Mouse (Mus musculus): ENCODE data around the gene Gdf1. TPM values are rescaled to one million over a fixed set of nuclear protein-coding genes. Genes with fewer than 3 reads are reported as not detected.

Gdf1 gene
- total RNA-seq, 2 experiments from 2014 or later = 11.2 to 18.7 TPM

GRCm38 (mm10) chr8:70366588-70366987 lies 37.0 kb downstream of the Gdf1 start:
- DNase-seq = no peak

- no peak for DNase-seq
These were observed 40.9 kb downstream of the Gdf1 start for GRCm38 (mm10) chr8:70370476-70370875.

DNA sequence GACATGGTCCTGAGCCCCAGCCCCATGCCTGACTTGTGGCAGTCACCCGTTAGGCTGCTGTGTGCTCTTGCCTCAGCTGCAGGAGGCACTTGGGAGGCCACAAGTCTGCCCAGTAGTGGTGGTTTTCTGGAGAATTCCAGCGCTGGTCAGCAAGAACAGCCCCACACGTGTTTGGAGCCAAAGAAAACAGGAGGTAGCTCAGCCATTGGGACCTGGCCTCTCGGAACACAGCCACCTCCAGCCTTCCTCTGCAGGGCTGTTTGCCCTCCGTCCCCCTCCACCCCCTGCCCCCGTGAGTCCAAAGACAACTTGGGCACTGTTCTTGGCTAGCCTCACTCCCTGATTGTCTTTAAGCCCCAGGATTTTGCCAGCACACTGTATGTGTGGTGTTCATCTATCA lies 42.3 kb downstream of the Gdf1 start:
- no peak for DNase-seq

DNA sequence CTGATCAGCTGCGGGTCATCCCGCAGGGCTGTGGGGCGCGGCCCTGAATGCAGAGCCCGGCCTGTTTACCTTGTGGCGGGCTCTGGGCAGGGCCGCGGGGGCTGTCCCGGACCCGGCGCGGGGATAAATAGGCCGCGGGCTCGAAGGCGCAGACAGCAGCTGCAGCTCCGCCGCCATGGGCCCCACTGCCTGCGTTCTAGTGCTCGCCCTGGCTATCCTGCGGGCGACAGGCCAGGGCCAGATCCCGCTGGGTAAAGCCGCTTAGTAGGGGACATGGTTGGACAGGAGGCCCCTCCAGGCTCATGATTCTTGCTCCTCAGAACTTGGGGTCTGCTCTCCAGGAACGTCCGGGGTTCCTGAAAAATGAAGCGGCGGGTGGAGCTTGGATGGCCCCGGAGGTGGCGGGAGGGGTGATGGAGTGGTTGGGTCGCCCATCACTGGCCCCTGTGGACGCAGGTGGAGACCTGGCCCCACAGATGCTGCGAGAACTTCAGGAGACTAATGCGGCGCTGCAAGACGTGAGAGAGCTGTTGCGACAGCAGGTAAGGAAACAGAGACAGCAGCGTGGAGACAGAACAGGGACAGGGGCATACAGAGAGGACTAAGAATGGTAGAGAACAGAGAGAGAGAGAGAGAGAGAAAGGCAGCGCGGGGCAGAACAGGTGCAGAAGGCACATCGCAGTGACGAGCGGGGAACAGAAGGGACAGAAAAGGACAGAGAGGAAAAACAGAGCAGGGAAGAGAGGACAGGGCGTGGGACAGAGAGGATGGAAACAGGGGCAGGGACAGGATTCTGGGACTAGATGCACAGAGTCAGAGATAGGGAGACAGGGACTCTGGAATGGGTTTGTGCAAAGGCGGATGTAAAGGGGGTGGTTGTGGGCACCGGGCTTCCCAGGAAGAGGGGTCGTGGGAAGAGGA lies 44.0 kb downstream of the Gdf1 start, which contains the start of gene Comp:
Gene Comp (plus strand): TSS at position 162 of the 921 bp plus-strand sequence.
- no peak for DNase-seq

- DNase-seq = no peak
These were observed 44.8 kb downstream of the Gdf1 start for GRCm38 (mm10) chr8:70374318-70374927.

- DNase-seq = no peak
These were observed 45.7 kb downstream of the Gdf1 start for GRCm38 (mm10) chr8:70375212-70375859.

DNA sequence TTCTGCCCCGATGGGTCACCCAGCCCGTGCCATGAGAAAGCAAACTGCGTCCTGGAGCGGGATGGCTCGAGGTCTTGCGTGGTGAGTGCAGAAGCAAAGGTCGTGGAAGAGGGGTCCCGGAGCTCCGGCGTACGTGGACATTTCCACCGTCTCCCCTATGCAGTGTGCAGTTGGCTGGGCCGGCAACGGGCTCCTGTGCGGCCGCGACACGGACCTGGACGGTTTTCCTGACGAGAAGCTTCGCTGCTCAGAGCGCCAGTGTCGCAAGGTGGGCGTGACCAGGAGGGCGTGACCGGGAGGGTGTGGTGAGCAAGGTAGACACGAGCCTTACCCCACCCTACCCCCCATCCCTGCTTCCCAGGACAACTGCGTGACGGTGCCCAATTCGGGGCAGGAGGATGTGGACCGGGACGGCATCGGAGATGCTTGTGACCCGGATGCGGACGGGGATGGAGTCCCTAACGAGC lies 46.7 kb downstream of the Gdf1 start:
- no peak for DNase-seq

- DNase-seq = no peak
These were observed 47.4 kb downstream of the Gdf1 start for GRCm38 (mm10) chr8:70377049-70377448.

GRCm38 (mm10) chr8:70380069-70380468 lies 50.5 kb downstream of the Gdf1 start:
- no peak for DNase-seq

Other genes with a start within 250 kb of the Gdf1 start
- 10 to 100 TPM; 73.7 to 91.3 TPM for gene Hapln4, start 246.4 kb upstream of the Gdf1 start, total RNA-seq (2021)
- gene Ncan, start 208.9 kb upstream of the Gdf1 start, total RNA-seq (2021) = 100 to 1,000 TPM; 167 to 170 TPM
- gene Nr2c2ap, start 198.5 kb upstream of the Gdf1 start, total RNA-seq (2021) = 10 to 100 TPM; 25.4 to 30.5 TPM
- 10 to 100 TPM; 14.0 to 15.3 TPM for gene Rfxank, start 190.7 kb upstream of the Gdf1 start, total RNA-seq (2021)
- gene Borcs8, start 190.3 kb upstream of the Gdf1 start, total RNA-seq (2021) = 10 to 100 TPM; 43.9 to 50.8 TPM
- gene Mef2b, start 190.1 kb upstream of the Gdf1 start, total RNA-seq (2021) = under 1 TPM; 0.27 to 0.38 TPM
- 10 to 100 TPM; 43.5 to 57.1 TPM for gene Tmem161a, start 157.5 kb upstream of the Gdf1 start, total RNA-seq (2021)
- 10 to 100 TPM; 44.8 to 49.7 TPM for gene Slc25a42, start 117.5 kb upstream of the Gdf1 start, total RNA-seq (2021)
- gene Sugp2, start 95.6 kb upstream of the Gdf1 start, total RNA-seq (2021) = 100 to 1,000 TPM; 118 to 126 TPM
- gene Armc6, start 95.4 kb upstream of the Gdf1 start, total RNA-seq (2021) = 10 to 100 TPM; 47.0 to 50.5 TPM
- gene Homer3, start 47.0 kb upstream of the Gdf1 start, total RNA-seq (2021) = 10 to 100 TPM; 77.3 to 86.6 TPM
- gene Ddx49, start 27.3 kb upstream of the Gdf1 start, total RNA-seq (2021) = 10 to 100 TPM; 39.7 to 40.2 TPM
- gene Cope, start 27.3 kb upstream of the Gdf1 start, total RNA-seq (2021) = 100 to 1,000 TPM; 129 to 133 TPM
- gene Cers1, start 14.0 kb upstream of the Gdf1 start, total RNA-seq (2021) = 100 to 1,000 TPM; 116 to 127 TPM
- 10 to 100 TPM; 70.4 to 72.6 TPM for gene Upf1, start 23.5 kb downstream of the Gdf1 start, total RNA-seq (2021)
- under 1 TPM; 0.32 to 0.91 TPM for gene Comp, start 43.7 kb downstream of the Gdf1 start, total RNA-seq (2021)
- 100 to 1,000 TPM; 181 to 187 TPM for gene Crtc1, start 109.8 kb downstream of the Gdf1 start, total RNA-seq (2021)
- 10 to 100 TPM; 57.4 to 59.0 TPM for gene Klhl26, start 147.2 kb downstream of the Gdf1 start, total RNA-seq (2021)
- gene Tmem59l, start 157.5 kb downstream of the Gdf1 start, total RNA-seq (2021) = 100 to 1,000 TPM; 312 to 335 TPM
- 10 to 100 TPM; 42.9 to 45.2 TPM for gene Crlf1, start 163.3 kb downstream of the Gdf1 start, total RNA-seq (2021)
- 100 to 1,000 TPM in 1 of 2 experiments, 10 to 100 TPM in 1; 97.5 to 102 TPM for gene Rex1bd, start 176.9 kb downstream of the Gdf1 start, total RNA-seq (2021)
- 100 to 1,000 TPM; 947 to 957 TPM for gene Uba52, start 181.0 kb downstream of the Gdf1 start, total RNA-seq (2021)
- gene Fkbp8, start 197.9 kb downstream of the Gdf1 start, total RNA-seq (2021) = 100 to 1,000 TPM; 436 to 447 TPM
- 10 to 100 TPM; 38.2 to 38.3 TPM for gene Kxd1, start 198.1 kb downstream of the Gdf1 start, total RNA-seq (2021)
- 10 to 100 TPM; 18.6 to 23.4 TPM for gene Ell, start 209.6 kb downstream of the Gdf1 start, total RNA-seq (2021)